Mouse (Mus musculus) limb, embryonic 13.5 days (tissue): ENCODE measurements around the gene Cul3. TPM values are rescaled to one million over a fixed set of nuclear protein-coding genes. Genes with fewer than 3 reads are reported as not detected.
A peak's percentile ranks its signal among the peaks of the same experiment; 100 is the strongest.

Source experiments
- ATAC-seq: fragments of 200-750 bp; cut with Nextera tagmentation; 2 replicates; pipeline ENCODE4 v1.8.0; 2017; ENCODE audit warnings: low read depth, moderate number of reproducible peaks, moderate TSS enrichment; ENCODE audit not compliant: low FRiP score
- H3K27ac ChIP-seq: fragments of 300-500 bp; sonication (generic); 2 replicates; pipeline ENCODE4 v1.5.1; 2015; ENCODE audit warnings: inconsistent platforms, mild to moderate bottlenecking, moderate library complexity
- H3K27me3 ChIP-seq: fragments of 300-500 bp; sonication (generic); 2 replicates; pipeline ENCODE4 v1.6.1; 2015; ENCODE audit warnings: mild to moderate bottlenecking, inconsistent platforms
- H3K36me3 ChIP-seq: fragments of 300-500 bp; sonication (generic); 2 replicates; pipeline ENCODE4 v1.6.1; 2015; ENCODE audit warnings: inconsistent platforms, mild to moderate bottlenecking, moderate library complexity
- H3K4me1 ChIP-seq: fragments of 300-500 bp; sonication (generic); 2 replicates; pipeline ENCODE4 v1.6.1; 2015; ENCODE audit warnings: inconsistent platforms
- H3K4me2 ChIP-seq: fragments of 300-500 bp; sonication (generic); replicated peaks from 2 replicates; pipeline ENCODE4 v1.6.1; 2015; ENCODE audit warnings: inconsistent platforms, mild to moderate bottlenecking, moderate library complexity
- H3K4me3 ChIP-seq: fragments of 300-500 bp; sonication (generic); 2 replicates; pipeline ENCODE4 v1.5.1; 2015; ENCODE audit warnings: moderate library complexity, mild to moderate bottlenecking, inconsistent platforms
- H3K9ac ChIP-seq: fragments of 300-500 bp; sonication (generic); 2 replicates; pipeline ENCODE4 v1.6.1; 2015; ENCODE audit warnings: mild to moderate bottlenecking, inconsistent platforms
- H3K9me3 ChIP-seq: fragments of 300-500 bp; sonication (generic); 2 replicates; pipeline ENCODE4 v1.6.1; 2016; ENCODE audit warnings: inconsistent platforms
- WGBS: fragments of 180-500 bp; shearing (Covaris S2); methylation state at CpG from one replicate; pipeline ENCODE4 v1.1.7; 2015; 5-methylcytosine and 5-hydroxymethylcytosine counted together
- polyA plus RNA-seq: library from polyadenylated mRNA; unstranded; fragments of >200 nt; fragmentation: Nextera tagmentation; extraction: Ambion mirVana; gene quantifications from 2 replicates; pipeline ENCODE4 v1.2.1, GENCODE M21; 2015

Cul3 gene
- polyA plus RNA-seq, 1 experiment from 2014 or later, result 37.1 TPM

- no peak for ATAC-seq
- 36% methylated on average over 4 of the region's 4 CpGs for WGBS
- H3K4me3 ChIP-seq, result no peak overlapping the region
Observed at GRCm38 (mm10) chr1:80360038-80360608, 19.8 kb upstream of the Cul3 start.

GRCm38 (mm10) chr1:80340061-80340435 lies 232 bp downstream of the Cul3 start:
- Histone ChIP-seq H3K4me2 (peak overlapping the region; percentile 87), H3K9ac (peak overlapping the region; percentile 99), H3K36me3 (no peaks in the 10 kb centered on the region), H3K4me3 (peak overlapping the region; percentile 98), H3K27me3 (no peaks in the 10 kb centered on the region), H3K4me1 (peaks cover 21% of the 10 kb centered on the region), H3K27ac (peak overlapping the region; percentile 98), H3K9me3 (no peaks in the 10 kb centered on the region)
- ATAC-seq, result no peak; the same call in 1 of the 2 replicates
- 0% methylated on average over 42 of the region's 59 CpGs for WGBS

More at GRCm38 (mm10) chr1:80360038-80360608, 19.8 kb upstream of the Cul3 start:
- no peaks in the 10 kb centered on the region for H3K27me3 ChIP-seq
- no peak overlapping the region for H3K9ac ChIP-seq
- peaks cover 12% of the 10 kb centered on the region; the same call in 1 of the 2 replicates for H3K4me1 ChIP-seq
- H3K9me3 ChIP-seq, result no peaks in the 10 kb centered on the region
- H3K27ac ChIP-seq, result no peak overlapping the region
- H3K4me2 ChIP-seq, result no peak overlapping the region
- no peaks in the 10 kb centered on the region for H3K36me3 ChIP-seq

DNA sequence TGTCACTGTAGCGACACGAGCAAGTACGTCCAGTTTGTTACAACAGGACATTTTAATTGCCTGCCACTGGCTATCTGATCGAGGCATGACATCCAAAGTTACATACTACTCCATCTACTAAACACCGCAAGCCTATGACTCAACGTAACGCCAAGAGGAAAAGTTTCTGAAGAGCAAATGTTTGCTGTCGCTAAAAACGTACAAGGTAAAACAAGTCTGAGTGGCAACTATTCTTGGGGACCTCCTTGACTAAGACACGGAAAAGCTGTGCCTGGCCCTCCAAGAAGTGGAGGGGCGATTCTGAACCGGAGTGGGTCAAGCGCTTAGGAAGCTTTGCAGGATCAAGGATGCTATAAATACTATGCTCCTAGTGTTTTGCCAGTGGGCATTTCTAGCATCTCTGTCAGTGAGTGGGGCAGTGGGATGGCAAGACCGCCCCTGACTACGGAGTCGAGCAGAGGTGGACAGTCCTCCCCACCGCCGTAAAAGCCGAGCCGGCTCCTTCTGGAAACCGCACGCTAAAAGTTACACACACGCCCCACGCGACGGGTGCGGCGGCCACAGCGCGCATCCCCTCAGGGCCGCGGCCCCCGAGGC lies 757 bp downstream of the Cul3 start:
- no peak for ATAC-seq
- Histone ChIP-seq H3K27ac (peak overlapping the region; percentile 98), H3K4me2 (peak overlapping the region; percentile 87), H3K9ac (peak overlapping the region; percentile 99), H3K9me3 (no peaks in the 10 kb centered on the region), H3K36me3 (no peaks in the 10 kb centered on the region), H3K4me1 (peaks cover 21% of the 10 kb centered on the region), H3K27me3 (no peaks in the 10 kb centered on the region), H3K4me3 (peak overlapping the region; percentile 98)
- under 1% methylated on average over 33 of the region's 33 CpGs for WGBS

DNA sequence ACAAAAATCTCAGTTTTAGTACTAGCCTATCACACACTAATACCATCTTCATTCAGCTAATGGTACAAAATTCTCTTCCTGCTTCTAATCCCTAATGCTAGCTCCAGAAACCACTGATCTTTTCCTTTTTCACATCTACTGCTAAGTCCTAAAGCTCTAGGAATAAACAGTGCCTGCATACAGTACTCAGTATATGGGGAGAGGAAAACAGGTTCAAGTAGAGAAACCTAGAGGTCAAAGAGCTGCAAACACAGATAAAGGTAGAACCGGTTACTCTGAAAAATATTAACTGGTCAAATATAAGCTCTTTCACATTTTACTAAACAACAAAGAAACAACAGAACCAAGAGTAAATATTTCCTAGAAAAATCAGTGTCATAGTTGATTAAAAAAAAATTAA lies 1.9 kb downstream of the Cul3 start:
- peaks cover 29% of the 10 kb centered on the region for H3K4me1 ChIP-seq
- peak overlapping the region; percentile 87 for H3K4me2 ChIP-seq
- H3K27me3 ChIP-seq, result no peaks in the 10 kb centered on the region
- ATAC-seq, result no peak
- H3K4me3 ChIP-seq, result peak overlapping the region; percentile 98
- no peak overlapping the region for H3K27ac ChIP-seq
- no peaks in the 10 kb centered on the region for H3K9me3 ChIP-seq
- no peaks in the 10 kb centered on the region for H3K36me3 ChIP-seq
- H3K9ac ChIP-seq, result peak overlapping the region; percentile 99; the same call in 1 of the 2 replicates
- WGBS, result 40% methylated on average over 1 of the region's 1 CpGs

DNA sequence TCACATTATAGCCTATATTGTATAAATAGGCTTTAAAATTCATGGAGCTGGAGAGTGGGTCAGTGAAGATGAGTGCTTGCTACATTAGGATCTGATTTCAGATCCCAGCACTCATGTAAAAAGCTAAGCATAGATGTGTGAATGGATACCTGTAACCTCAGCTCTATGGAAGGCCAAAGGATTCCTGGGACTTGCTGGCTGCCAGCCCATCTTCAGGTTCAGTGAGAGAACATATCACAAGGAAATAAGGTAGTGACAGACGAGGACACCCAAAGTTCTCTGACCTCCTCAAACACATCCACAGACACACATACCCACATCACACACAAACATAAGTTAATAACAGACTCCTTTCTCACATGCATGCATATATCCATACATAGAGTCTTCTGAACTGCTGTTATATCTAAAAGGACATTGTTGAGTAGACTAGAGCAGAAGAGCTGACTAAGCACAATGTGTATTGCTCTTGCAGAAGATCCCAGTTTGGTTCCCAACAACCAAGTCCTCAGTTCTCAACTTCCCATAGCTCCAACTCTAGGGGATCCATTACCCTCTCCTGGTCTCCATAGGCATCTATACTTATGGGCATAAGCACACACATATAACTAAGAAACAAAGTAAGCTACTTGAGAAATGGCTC lies 4.4 kb downstream of the Cul3 start:
- H3K27ac ChIP-seq, result no peak overlapping the region
- peaks cover 36% of the 10 kb centered on the region for H3K4me1 ChIP-seq
- no peak overlapping the region for H3K4me2 ChIP-seq
- WGBS, result 88% methylated on average over 1 of the region's 1 CpGs
- H3K4me3 ChIP-seq, result no peak overlapping the region
- ATAC-seq, result no peak
- H3K27me3 ChIP-seq, result no peaks in the 10 kb centered on the region
- no peak overlapping the region for H3K9ac ChIP-seq
- H3K9me3 ChIP-seq, result no peaks in the 10 kb centered on the region
- no peaks in the 10 kb centered on the region for H3K36me3 ChIP-seq

- ATAC-seq, result no peak
- H3K4me3 ChIP-seq, result no peak overlapping the region
- H3K9me3 ChIP-seq, result no peaks in the 10 kb centered on the region
- no peak overlapping the region for H3K9ac ChIP-seq
- H3K27me3 ChIP-seq, result no peaks in the 10 kb centered on the region
- no peaks in the 10 kb centered on the region for H3K36me3 ChIP-seq
- H3K27ac ChIP-seq, result no peak overlapping the region
- peaks cover 39% of the 10 kb centered on the region for H3K4me1 ChIP-seq
- 88% methylated on average over 1 of the region's 1 CpGs for WGBS
- no peak overlapping the region for H3K4me2 ChIP-seq
Observed at GRCm38 (mm10) chr1:80335118-80335517, 5.2 kb downstream of the Cul3 start.

- Histone ChIP-seq H3K4me3 (no peak overlapping the region), H3K9me3 (no peaks in the 10 kb centered on the region), H3K4me1 (peaks cover 22% of the 10 kb centered on the region), H3K27me3 (no peaks in the 10 kb centered on the region), H3K27ac (no peak overlapping the region), H3K9ac (no peak overlapping the region), H3K4me2 (no peak overlapping the region), H3K36me3 (no peaks in the 10 kb centered on the region)
- WGBS, result 86% methylated on average over 2 of the region's 2 CpGs
- no peak for ATAC-seq
Observed at GRCm38 (mm10) chr1:80330970-80331369, 9.3 kb downstream of the Cul3 start.

DNA sequence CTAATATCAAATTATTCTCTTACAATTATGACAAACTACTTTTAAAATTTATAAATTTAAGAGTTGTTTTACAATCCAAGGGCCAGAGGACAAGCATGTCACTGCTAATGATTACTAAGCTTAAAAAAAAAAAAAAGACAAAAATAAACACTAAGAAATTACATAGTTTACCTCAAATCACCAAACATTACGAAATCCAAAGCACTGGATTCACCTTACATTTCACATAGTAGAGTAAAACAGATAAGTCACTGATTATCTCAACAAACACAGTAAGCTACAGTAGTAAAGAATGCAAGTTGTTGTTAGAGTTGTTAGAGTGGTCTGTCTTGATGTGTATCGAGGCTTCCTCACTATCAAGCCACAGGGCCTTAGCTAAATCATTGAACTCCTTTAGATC lies 14.5 kb downstream of the Cul3 start:
- Histone ChIP-seq H3K4me2 (no peak overlapping the region), H3K27me3 (no peaks in the 10 kb centered on the region), H3K9ac (no peak overlapping the region), H3K4me1 (peaks cover 5% of the 10 kb centered on the region), H3K4me3 (no peak overlapping the region), H3K9me3 (no peaks in the 10 kb centered on the region), H3K27ac (no peak overlapping the region), H3K36me3 (peaks cover 6% of the 10 kb centered on the region)
- no peak for ATAC-seq
- WGBS, result 91% methylated on average over 2 of the region's 2 CpGs

DNA sequence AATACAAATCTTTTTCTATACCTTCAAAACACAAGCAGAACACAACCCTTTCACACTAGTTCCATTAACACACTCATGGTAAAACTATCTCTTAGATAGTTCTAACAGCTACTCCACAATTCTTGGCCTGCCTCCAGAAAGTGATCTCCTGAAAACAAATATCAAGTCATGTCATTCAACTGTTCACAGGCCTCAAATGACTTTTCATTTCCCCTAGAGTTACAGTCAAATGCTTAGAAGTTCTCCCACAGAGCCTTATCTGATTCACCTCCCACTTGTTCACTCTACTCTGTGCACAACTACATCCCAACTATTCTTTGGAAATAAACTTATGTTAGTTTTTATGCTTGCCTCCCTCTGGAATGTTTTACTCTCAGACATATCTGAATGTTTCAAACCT lies 15.9 kb downstream of the Cul3 start:
- H3K4me2 ChIP-seq, result no peak overlapping the region
- H3K9ac ChIP-seq, result no peak overlapping the region
- H3K27me3 ChIP-seq, result no peaks in the 10 kb centered on the region
- H3K4me1 ChIP-seq, result peaks cover 3% of the 10 kb centered on the region; the same call in 1 of the 2 replicates
- no peaks in the 10 kb centered on the region for H3K9me3 ChIP-seq
- ATAC-seq, result no peak
- H3K27ac ChIP-seq, result no peak overlapping the region
- peaks cover 6% of the 10 kb centered on the region for H3K36me3 ChIP-seq
- H3K4me3 ChIP-seq, result no peak overlapping the region

- no peaks in the 10 kb centered on the region for H3K27me3 ChIP-seq
- H3K4me1 ChIP-seq, result no peaks in the 10 kb centered on the region
- H3K27ac ChIP-seq, result no peak overlapping the region
- H3K4me2 ChIP-seq, result no peak overlapping the region
- H3K9me3 ChIP-seq, result no peaks in the 10 kb centered on the region
- H3K4me3 ChIP-seq, result no peak overlapping the region
- 86% methylated on average over 3 of the region's 3 CpGs for WGBS
- H3K36me3 ChIP-seq, result no peaks in the 10 kb centered on the region
- H3K9ac ChIP-seq, result no peak overlapping the region
- no peak for ATAC-seq
Observed at GRCm38 (mm10) chr1:80315533-80316045, 24.7 kb downstream of the Cul3 start.

- H3K27ac ChIP-seq, result no peak overlapping the region
- H3K9ac ChIP-seq, result no peak overlapping the region
- no peak overlapping the region for H3K4me3 ChIP-seq
- peaks cover 6% of the 10 kb centered on the region; the same call in 1 of the 2 replicates for H3K4me1 ChIP-seq
- 0 out of 2 replicates have a peak, but pooled peaks cover 3% of the 10 kb centered on the region for H3K36me3 ChIP-seq
- ATAC-seq, result no peak
- H3K27me3 ChIP-seq, result no peaks in the 10 kb centered on the region
- 80% methylated on average over 4 of the region's 4 CpGs for WGBS
- H3K9me3 ChIP-seq, result no peaks in the 10 kb centered on the region
- H3K4me2 ChIP-seq, result no peak overlapping the region
Observed at GRCm38 (mm10) chr1:80293307-80293706, 47.0 kb downstream of the Cul3 start.

GRCm38 (mm10) chr1:80278731-80279130 lies 61.5 kb downstream of the Cul3 start:
- Histone ChIP-seq H3K27me3 (no peaks in the 10 kb centered on the region), H3K4me1 (no peaks in the 10 kb centered on the region), H3K36me3 (peaks cover 47% of the 10 kb centered on the region), H3K4me3 (no peak overlapping the region), H3K4me2 (no peak overlapping the region), H3K9ac (no peak overlapping the region), H3K9me3 (no peaks in the 10 kb centered on the region), H3K27ac (no peak overlapping the region)
- no peak for ATAC-seq
- WGBS, result 85% methylated on average over 1 of the region's 1 CpGs
